Mouse (Mus musculus) bone marrow, adult 2 months (tissue): Measurements from ENCODE around the gene Bfsp2. TPM values are rescaled to one million over a fixed set of nuclear protein-coding genes. Genes with fewer than 3 reads are reported as not detected.

Experiments used
- H3K27ac ChIP-seq: fragments of 200-500 bp; 2 replicates; pipeline ENCODE4 v1.5.1; 2012; ENCODE audit warnings: low read depth, mild to moderate bottlenecking, control low read depth, inconsistent platforms, low read length; ENCODE audit not compliant: control insufficient read depth, poor library complexity, insufficient read depth
- H3K4me1 ChIP-seq: fragments of 200-500 bp; 2 replicates; pipeline ENCODE4 v1.6.1; 2011; ENCODE audit warnings: low read length; ENCODE audit not compliant: control insufficient read depth, insufficient read depth
- H3K4me3 ChIP-seq: fragments of 200-500 bp; replicated peaks from 2 replicates; pipeline ENCODE3; 2011; ENCODE audit warnings: mild to moderate bottlenecking, low read depth, low read length, control low read depth; ENCODE audit not compliant: control insufficient read depth
- CTCF ChIP-seq: fragments of 200-500 bp; IDR thresholded peaks from 2 replicates; pipeline ENCODE4 v1.5.1; 2011; ENCODE audit warnings: low read length, control low read depth; ENCODE audit not compliant: control insufficient read depth, insufficient read depth
- POLR2A ChIP-seq: fragments of 200-500 bp; IDR thresholded peaks from 2 replicates; pipeline ENCODE4 v1.6.1; 2011; ENCODE audit warnings: low read depth, mild to moderate bottlenecking, control low read depth, low read length, borderline replicate concordance; ENCODE audit not compliant: control insufficient read depth
- WGBS: fragments of 180-500 bp; shearing (Covaris S2); methylation state at CpG from one replicate; pipeline ENCODE4 v1.1.7; 2018; 5-methylcytosine and 5-hydroxymethylcytosine counted together
- polyA plus RNA-seq: library from polyadenylated mRNA; stranded (reverse); fragments of >200 nt; gene quantifications from 2 replicates; pipeline ENCODE4 v1.2.4, GENCODE M21; 2011; ENCODE audit warnings: low replicate concordance; ENCODE audit not compliant: missing spikeins, insufficient read depth, insufficient read length

Bfsp2 gene
- polyA plus RNA-seq, 1 experiment: 11.3 TPM

DNA sequence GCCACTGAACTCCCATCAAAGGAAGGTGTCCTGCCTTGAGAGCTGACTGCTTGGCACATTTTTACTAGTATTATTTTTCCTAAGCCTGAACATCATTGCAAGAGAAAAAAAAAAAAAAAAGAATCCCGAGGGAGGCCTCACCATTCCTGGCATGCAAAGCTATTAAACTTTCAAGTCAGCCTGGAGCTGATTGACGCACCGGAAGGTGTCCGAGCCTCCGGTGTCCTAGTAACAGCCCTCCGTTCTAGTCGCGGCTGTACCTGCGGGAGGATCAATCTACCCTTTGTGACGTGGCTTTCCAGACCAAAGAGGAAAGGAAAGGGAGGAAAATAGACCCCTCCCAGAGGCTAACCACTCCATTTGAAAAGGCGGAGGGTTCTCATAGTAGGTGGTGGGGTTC lies 8.4 kb downstream of the Bfsp2 start:
- Histone ChIP-seq H3K4me3 (no peak overlapping the region), H3K27ac (no peak overlapping the region), H3K4me1 (no peaks in the 10 kb centered on the region; the same call in 1 of the 2 replicates)
- no peak for TF ChIP-seq POLR2A
- TF ChIP-seq CTCF: no peak
- WGBS: 82% methylated on average over 11 of the region's 11 CpGs

DNA sequence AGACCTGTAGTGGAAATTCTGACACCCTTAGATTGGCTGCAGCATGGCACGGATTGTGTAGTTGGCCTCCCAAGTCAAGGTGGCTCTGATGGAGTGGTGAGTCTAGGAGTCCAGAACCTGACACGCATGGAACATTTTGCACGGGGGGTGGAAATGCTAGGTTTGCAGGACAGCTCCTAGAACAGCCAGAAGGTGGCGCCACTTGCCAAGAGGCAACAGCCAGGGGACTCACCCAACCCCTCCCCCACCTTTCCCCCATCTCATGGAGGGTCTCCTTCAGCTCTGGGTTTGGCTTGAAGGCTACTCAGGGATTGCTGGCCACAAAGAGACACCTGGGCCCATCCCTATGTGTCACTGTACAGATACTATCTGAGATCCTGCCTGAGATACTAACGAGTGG lies 10.7 kb downstream of the Bfsp2 start:
- Histone ChIP-seq H3K27ac (no peak overlapping the region), H3K4me3 (no peak overlapping the region), H3K4me1 (no peaks in the 10 kb centered on the region; the same call in 1 of the 2 replicates)
- WGBS: 42% methylated on average over 5 of the region's 5 CpGs
- TF ChIP-seq CTCF (peak; percentile 60), POLR2A (no peak)

DNA sequence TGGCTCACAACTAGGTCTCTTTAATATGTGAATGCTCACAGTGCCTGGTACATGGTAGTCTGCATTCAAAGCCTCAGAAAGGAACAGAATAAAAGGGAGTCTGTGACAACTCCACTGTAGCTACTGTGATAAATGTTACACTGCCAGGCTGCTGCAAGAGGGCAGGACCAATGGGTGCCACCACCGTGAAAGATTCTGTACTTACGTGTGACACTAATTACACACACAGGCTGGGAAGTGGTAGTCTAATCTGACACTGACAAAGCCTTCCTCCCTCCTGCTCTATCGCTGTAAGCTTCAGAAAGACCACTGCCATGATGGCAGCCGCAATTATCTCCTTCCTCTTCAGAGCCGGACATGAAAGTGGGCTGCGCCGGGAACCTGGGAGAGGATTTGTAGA lies 11.3 kb downstream of the Bfsp2 start:
- TF ChIP-seq CTCF (no peak), POLR2A (no peak)
- 71% methylated on average over 7 of the region's 7 CpGs for WGBS
- no peak overlapping the region for H3K4me3 ChIP-seq
- no peaks in the 10 kb centered on the region; the same call in 1 of the 2 replicates for H3K4me1 ChIP-seq
- H3K27ac ChIP-seq: no peak overlapping the region

DNA sequence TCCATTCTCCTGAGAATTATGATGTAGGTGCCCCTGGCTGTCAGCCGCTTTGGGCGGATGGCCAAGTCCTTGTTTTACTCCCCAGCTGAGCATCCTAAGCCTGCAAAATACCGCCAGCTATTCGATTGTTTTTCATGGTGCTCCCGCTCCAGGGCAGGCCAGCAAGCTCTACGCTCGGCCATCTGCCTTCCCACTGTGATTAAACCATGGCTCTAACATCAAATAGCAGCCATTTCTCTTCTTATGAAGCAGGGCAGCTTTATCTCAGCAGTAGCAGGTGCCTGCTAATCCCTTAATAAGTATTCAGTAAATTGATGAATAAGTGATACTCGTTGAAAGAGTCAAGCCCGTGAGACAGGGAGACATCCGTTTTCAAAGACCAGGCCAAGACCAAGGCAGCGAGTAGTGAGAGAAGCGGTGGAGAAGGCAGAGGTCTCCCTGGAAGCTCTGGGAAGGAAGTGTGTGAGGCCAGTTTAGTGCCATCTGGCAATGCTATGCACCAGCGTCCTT lies 14.5 kb downstream of the Bfsp2 start:
- TF ChIP-seq POLR2A (no peak), CTCF (no peak)
- no peaks in the 10 kb centered on the region; the same call in 1 of the 2 replicates for H3K4me1 ChIP-seq
- 83% methylated on average over 13 of the region's 13 CpGs for WGBS
- no peak overlapping the region for H3K4me3 ChIP-seq
- no peak overlapping the region for H3K27ac ChIP-seq

DNA sequence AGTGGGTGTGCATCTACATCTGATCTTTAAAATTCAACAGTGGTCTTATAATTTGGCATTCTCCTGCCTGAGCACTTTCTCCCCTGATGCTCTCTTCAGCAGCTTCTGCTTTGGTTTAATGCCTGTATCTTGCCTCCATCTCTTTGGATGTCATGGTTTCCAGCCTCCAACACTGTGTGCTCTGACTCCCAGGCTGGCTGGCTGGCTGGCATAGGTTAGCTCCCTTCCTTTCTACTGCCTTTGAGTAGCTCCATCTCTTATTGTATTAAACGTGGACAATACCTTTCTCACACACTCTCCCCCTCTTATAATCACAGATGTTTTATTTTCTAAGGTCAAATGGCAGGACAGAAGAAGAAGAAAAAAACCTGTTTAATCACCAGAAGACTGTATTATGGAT lies 14.9 kb downstream of the Bfsp2 start:
- TF ChIP-seq CTCF: no peak
- TF ChIP-seq POLR2A: no peak
- H3K4me1 ChIP-seq: no peaks in the 10 kb centered on the region
- H3K4me3 ChIP-seq: no peak overlapping the region
- H3K27ac ChIP-seq: no peak overlapping the region
- WGBS: 72% methylated on average over 1 of the region's 1 CpGs

DNA sequence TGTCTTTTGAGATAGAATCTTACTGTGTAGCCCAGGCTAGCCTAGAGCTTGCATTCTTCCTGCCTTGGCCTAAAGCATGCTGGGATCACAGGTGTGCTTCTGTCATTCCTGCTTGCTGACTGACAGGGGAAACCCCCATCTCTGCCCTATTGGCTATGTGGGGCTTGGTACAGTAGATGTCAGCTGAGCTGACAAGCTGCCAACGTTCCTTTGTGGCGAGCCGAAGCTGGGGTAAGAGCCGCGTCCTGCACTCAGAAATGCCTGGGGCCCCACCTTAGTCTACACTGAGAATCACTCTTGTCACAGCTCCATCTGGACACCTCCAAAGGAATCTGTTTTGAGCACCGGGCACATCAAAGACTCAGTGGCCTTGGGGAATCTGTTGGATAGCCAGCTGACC lies 16.4 kb downstream of the Bfsp2 start:
- WGBS: 14% methylated on average over 6 of the region's 6 CpGs
- Histone ChIP-seq H3K4me3 (no peak overlapping the region), H3K27ac (no peak overlapping the region), H3K4me1 (no peaks in the 10 kb centered on the region; the same call in 1 of the 2 replicates)
- TF ChIP-seq CTCF (no peak), POLR2A (no peak)

DNA sequence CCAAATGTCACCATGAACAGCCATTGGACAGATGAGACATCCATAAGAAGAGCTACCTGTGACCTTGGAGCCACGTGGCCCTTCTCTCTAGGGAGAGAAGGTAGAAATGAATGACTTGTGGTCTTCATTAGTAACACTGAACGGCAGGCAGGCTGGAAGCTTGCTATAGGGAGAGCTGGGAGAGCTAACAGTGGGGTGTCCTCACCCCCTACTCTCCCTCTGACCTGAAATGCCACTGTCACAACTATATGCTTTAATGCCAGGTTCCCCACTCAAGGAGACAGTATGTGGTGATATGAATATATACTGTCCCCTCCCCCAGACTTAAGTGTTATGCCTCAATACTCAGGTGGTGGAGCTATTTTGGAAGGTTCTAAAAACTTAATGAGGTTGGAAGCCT lies 20.4 kb downstream of the Bfsp2 start:
- 59% methylated on average over 2 of the region's 2 CpGs for WGBS
- no peak overlapping the region for H3K27ac ChIP-seq
- no peaks in the 10 kb centered on the region; the same call in 1 of the 2 replicates for H3K4me1 ChIP-seq
- no peak overlapping the region for H3K4me3 ChIP-seq
- no peak for TF ChIP-seq POLR2A
- TF ChIP-seq CTCF: no peak

DNA sequence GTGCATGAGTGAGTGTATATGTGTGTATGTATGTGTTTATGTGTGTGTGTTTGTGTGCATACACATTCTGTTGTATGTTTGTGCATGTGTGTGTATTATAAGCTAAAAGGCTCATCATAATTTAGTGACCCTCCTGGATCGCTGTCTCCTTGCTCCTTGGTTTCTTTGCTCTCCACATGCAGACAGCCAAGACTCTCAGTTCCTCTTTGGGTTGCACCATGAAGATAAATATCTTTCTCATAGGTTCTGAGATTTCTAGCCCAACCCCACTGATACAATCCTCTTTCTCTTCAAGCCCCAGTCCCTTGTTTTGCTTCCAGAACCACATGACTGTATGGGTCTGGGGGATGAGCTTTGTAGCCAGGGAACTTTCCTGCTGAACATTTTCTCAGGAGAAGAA lies 20.9 kb downstream of the Bfsp2 start:
- Histone ChIP-seq H3K4me1 (no peaks in the 10 kb centered on the region; the same call in 1 of the 2 replicates), H3K4me3 (no peak overlapping the region), H3K27ac (no peak overlapping the region)
- TF ChIP-seq CTCF: no peak
- TF ChIP-seq POLR2A: no peak
- WGBS: 48% methylated on average over 1 of the region's 1 CpGs

DNA sequence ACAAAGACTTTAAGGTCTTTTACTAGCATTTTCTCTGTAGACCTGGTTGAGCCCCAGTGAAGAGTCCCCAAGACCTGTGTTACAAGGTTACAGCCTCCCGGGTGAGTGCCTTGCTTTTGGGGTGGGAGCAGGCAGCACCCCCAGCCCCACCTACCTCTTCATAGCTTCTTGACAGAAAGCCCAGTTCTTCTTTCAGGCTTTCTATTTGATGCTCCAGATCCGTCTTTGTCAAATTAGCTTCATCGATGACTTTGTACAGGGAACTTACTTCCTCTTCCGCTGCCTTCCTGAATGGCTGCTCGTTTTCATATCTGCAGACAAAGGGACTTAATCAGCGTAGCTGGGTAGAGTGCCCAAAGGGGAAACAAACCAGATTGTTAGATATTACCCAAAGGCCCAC lies 30.6 kb downstream of the Bfsp2 start:
- WGBS: 10% methylated on average over 6 of the region's 6 CpGs
- Histone ChIP-seq H3K27ac (peak overlapping the region; percentile 84; the same call in 1 of the 2 replicates), H3K4me1 (peaks cover 2% of the 10 kb centered on the region), H3K4me3 (no peak overlapping the region)
- TF ChIP-seq POLR2A: no peak
- TF ChIP-seq CTCF: no peak

DNA sequence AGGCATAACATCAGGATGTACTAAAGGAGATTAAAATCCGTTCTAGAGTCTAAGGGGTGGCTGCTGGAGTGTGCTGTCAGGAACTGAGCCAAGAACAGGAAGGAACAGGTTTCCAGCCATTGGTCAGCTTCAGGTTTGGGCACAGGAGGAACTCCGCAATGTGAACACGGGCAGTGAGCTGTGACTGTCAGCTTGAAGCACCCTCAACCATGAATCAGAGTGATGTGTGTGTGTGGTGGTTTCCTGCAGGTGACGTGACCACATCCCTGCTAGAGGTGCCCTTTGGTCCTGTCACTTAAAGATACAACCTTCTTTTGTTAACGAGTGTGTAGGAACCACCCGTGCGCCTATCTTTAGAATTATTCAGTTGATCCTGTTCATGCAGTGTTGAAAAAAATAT lies 31.1 kb downstream of the Bfsp2 start:
- Histone ChIP-seq H3K4me3 (no peak overlapping the region), H3K27ac (peak overlapping the region; percentile 84; the same call in 1 of the 2 replicates), H3K4me1 (peaks cover 2% of the 10 kb centered on the region)
- 3% methylated on average over 7 of the region's 7 CpGs for WGBS
- no peak for TF ChIP-seq POLR2A
- no peak; the same call in 1 of the 2 replicates for TF ChIP-seq CTCF
